Mouse (Mus musculus): ENCODE results near the gene Xk. TPM values are rescaled to one million over a fixed set of nuclear protein-coding genes. Genes with fewer than 3 reads are reported as not detected.
A peak's percentile ranks its signal among the peaks of the same experiment; 100 is the strongest.

The Xk gene
- total and polyA plus RNA-seq, 3 experiments, result 0.08 to 0.68 (median 0.44) TPM

DNA sequence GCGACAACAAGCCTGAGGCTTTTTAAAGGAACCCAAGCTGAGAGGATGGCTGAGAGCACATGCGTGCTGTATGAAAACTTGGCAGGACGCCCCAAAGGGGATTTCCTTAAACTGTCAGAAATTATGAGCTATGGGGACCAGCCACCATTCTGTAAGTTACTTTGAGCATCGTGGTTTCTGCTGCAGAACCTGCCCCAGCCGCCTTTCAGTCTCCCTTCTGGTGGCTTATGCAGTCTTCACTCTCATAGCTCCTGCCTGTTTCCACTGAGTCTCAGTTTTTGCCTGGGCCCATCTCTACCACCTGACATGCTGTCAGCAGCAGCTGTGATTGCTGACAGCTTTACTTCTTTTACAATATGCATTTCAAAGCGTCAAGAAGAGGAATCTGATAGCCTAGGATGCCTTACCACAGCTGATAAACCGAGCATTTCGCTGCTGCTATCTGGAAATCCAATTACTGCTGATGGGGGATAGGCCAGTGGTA is 29.1 kb upstream of the Xk start:
- Histone ChIP-seq H3K36me3 (replicated peaks in 1 of 2; ENCODE audit: control insufficient read depth in 1 of 2, insufficient read depth in 1 of 2, low read length in 1 of 2) (no peaks in the 10 kb centered on the region), H3K4me1 (ENCODE audit: control insufficient read depth in 1 of 2, insufficient read depth in 2 of 2) (peaks cover 5 to 9% of the 10 kb centered on the region in 2 experiments; a peak in 2 of 4 replicates), H3K9ac (ENCODE audit: insufficient read depth, low read depth) (no peak overlapping the region), H3K79me2 (replicated peaks; ENCODE audit: control insufficient read depth, extremely low read depth, insufficient read depth, poor library complexity, severe bottlenecking) (no peaks in the 10 kb centered on the region), H3K27ac (ENCODE audit: insufficient read depth, low read depth) (no peak overlapping the region), H3K4me2 (ENCODE audit: insufficient read depth, low read depth, poor library complexity, severe bottlenecking) (no peak overlapping the region), H3K9me3 (replicated peaks; ENCODE audit: low read length) (no peaks in the 10 kb centered on the region), H3K4me3 (replicated peaks in 1 of 3; ENCODE audit: low read depth in 2 of 3, low read length in 2 of 3, poor library complexity in 1 of 3) (no peak overlapping the region), H3K27me3 (replicated peaks) (no peaks in the 10 kb centered on the region)
- TF ChIP-seq GABPA (IDR thresholded peaks at IDR 0.05; ENCODE audit: insufficient replicate concordance, low read depth, low read length) (no peak), MEF2A (IDR thresholded peaks at IDR 0.05; ENCODE audit: borderline replicate concordance, low read depth, low read length) (no peak), TBP (conservative IDR thresholded peaks at IDR 0.05; ENCODE audit: low read depth, low read length) (no peak), PAX5 (IDR thresholded peaks at IDR 0.05; ENCODE audit: low read length) (no peak), UBTF (IDR thresholded peaks at IDR 0.05; ENCODE audit: low read depth, low read length) (no peak), RCOR1 (conservative IDR thresholded peaks at IDR 0.05; ENCODE audit: low read depth, low read length) (no peak), EP300 (IDR thresholded peaks at IDR 0.05; ENCODE audit: low read length) (no peak), JUND (conservative IDR thresholded peaks at IDR 0.05; ENCODE audit: low read depth, low read length) (no peak), USF2 (conservative IDR thresholded peaks at IDR 0.05; ENCODE audit: low read depth, low read length) (no peak), MAX (IDR thresholded peaks at IDR 0.05; ENCODE audit: low read length) (no peak), MAZ (IDR thresholded peaks at IDR 0.05; ENCODE audit: low read depth, low read length) (no peak), RAD21 (IDR thresholded peaks at IDR 0.05; ENCODE audit: low read depth, low read length) (no peak), MAFK (IDR thresholded peaks at IDR 0.05; ENCODE audit: insufficient replicate concordance, low read length) (no peak), SIN3A (IDR thresholded peaks at IDR 0.05; ENCODE audit: low read length) (no peak), ETS1 (conservative IDR thresholded peaks at IDR 0.05; ENCODE audit: low read depth, low read length) (no peak), CTCF (conservative IDR thresholded peaks at IDR 0.05 in 1 of 2, IDR thresholded peaks at IDR 0.05 in 1 of 2; ENCODE audit: low read depth in 2 of 2, low read length in 2 of 2) (no peak), SMC3 (IDR thresholded peaks at IDR 0.05; ENCODE audit: low read depth, low read length) (no peak), CHD2 (IDR thresholded peaks at IDR 0.05; ENCODE audit: low read length) (no peak)
- dilution Hi-C loops (cut with MboI; ENCODE audit: extremely low pct_ligation_motif_present, extremely low pct_unique_long_range_greater_than_20kb, low sequenced_read_pairs) (no loop called here), in situ Hi-C loops (cut with MboI; ENCODE audit: low pct_ligation_motif_present, low pct_unique_long_range_greater_than_20kb, low sequenced_read_pairs) (no loop called here)
- peak; percentile 8 for DNase-seq (ENCODE audit: extremely low read depth)

DNA sequence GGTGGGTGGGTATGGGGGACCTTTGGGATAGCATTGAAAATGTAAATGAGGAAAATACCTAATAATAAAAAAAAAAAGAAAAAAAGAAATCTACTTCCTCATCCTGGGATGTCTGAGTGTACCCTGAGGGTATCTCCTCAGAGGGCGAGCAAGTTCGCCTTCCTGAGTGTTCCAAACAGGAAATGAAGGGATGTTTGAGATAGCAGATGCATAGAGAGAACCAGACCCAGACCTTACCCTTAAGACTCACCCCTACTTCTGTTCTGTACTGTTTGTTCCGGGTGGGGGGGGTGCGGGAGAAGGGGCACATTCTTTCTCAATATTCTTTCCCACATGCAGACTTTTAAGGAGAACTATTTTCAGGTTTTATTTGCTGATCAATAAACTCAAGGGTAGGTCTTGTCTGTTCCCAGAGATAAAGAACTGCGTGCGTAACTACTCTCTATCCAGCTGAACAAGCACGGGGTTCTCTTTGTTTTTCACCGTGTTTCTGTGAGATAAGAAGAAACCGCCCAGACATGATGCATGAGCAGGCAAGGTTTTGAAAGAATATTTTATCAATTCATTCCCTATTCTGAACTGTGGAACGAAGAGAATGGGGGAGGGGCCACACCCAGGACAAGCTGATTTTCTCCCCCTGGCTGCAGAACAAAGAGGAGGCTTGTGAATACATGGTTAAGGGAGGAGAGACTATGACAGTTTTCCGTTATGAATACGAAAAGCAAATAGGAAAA is 27.8 kb upstream of the Xk start:
- H3K9ac ChIP-seq (ENCODE audit: insufficient read depth, low read depth), result no peak overlapping the region
- no peak overlapping the region for H3K4me3 ChIP-seq (replicated peaks in 1 of 3; ENCODE audit: low read depth in 2 of 3, low read length in 2 of 3, poor library complexity in 1 of 3)
- H3K4me2 ChIP-seq (ENCODE audit: insufficient read depth, low read depth, poor library complexity, severe bottlenecking), result no peak overlapping the region
- in situ Hi-C loops (cut with MboI; ENCODE audit: low pct_ligation_motif_present, low pct_unique_long_range_greater_than_20kb, low sequenced_read_pairs) (no loop called here), dilution Hi-C loops (cut with MboI; ENCODE audit: extremely low pct_ligation_motif_present, extremely low pct_unique_long_range_greater_than_20kb, low sequenced_read_pairs) (no loop called here)
- H3K27me3 ChIP-seq (replicated peaks), result no peaks in the 10 kb centered on the region
- H3K36me3 ChIP-seq (replicated peaks in 1 of 2; ENCODE audit: control insufficient read depth in 1 of 2, insufficient read depth in 1 of 2, low read length in 1 of 2), result no peaks in the 10 kb centered on the region
- DNase-seq (ENCODE audit: extremely low read depth), result no peak
- no peaks in the 10 kb centered on the region for H3K79me2 ChIP-seq (replicated peaks; ENCODE audit: control insufficient read depth, extremely low read depth, insufficient read depth, poor library complexity, severe bottlenecking)
- TF ChIP-seq USF1 (IDR thresholded peaks at IDR 0.05; ENCODE audit: low read depth, low read length), result no peak
- H3K27ac ChIP-seq (ENCODE audit: insufficient read depth, low read depth), result no peak overlapping the region
- H3K9me3 ChIP-seq (replicated peaks; ENCODE audit: low read length), result no peaks in the 10 kb centered on the region
- peaks cover 5 to 9% of the 10 kb centered on the region in 2 experiments; a peak in 2 of 4 replicates for H3K4me1 ChIP-seq (ENCODE audit: control insufficient read depth in 1 of 2, insufficient read depth in 2 of 2)

Measured in CH12.LX (cell line).